Mouse (Mus musculus) MEL (cell line): Measurements from ENCODE around the gene Iscu.
A peak's percentile ranks its signal among the peaks of the same experiment; 100 is the strongest.

ENCODE experiments used
- CHD1 ChIP-seq: IDR thresholded peaks from 2 replicates; pipeline ENCODE4 v1.6.1; 2012; ENCODE audit warnings: low read depth, mild to moderate bottlenecking, inconsistent platforms, low read length, improper control_type of control experiment
- CHD2 ChIP-seq: IDR thresholded peaks from 2 replicates; pipeline ENCODE4 v1.6.1; 2011; ENCODE audit warnings: low read length, improper control_type of control experiment
- CTCF ChIP-seq, 3 experiments: IDR thresholded peaks in 2 of 3; conservative IDR thresholded peaks in 1 of 3; 2 replicates each; pipeline ENCODE4 v1.5.1; 2011 to 2012; ENCODE audit warnings: low read length in 3 of 3, low read depth in 2 of 3, mild to moderate bottlenecking in 2 of 3, improper control_type of control experiment in 1 of 3, inconsistent platforms in 1 of 3, mixed read lengths in 1 of 3, moderate library complexity in 1 of 3; ENCODE audit not compliant: control insufficient read depth in 1 of 3, insufficient read depth in 1 of 3, poor library complexity in 1 of 3, severe bottlenecking in 1 of 3
- HCFC1 ChIP-seq: IDR thresholded peaks from 2 replicates; pipeline ENCODE4 v1.6.1; 2012; ENCODE audit warnings: low read depth, mild to moderate bottlenecking, inconsistent platforms, low read length, improper control_type of control experiment, moderate library complexity
- MAFK ChIP-seq: IDR thresholded peaks from 2 replicates; pipeline ENCODE4 v1.6.1; 2011; ENCODE audit warnings: low read depth, mild to moderate bottlenecking, low read length, improper control_type of control experiment, borderline replicate concordance
- MXI1 ChIP-seq: IDR thresholded peaks from 2 replicates; pipeline ENCODE4 v1.6.1; 2011; ENCODE audit warnings: mild to moderate bottlenecking, low read depth, low read length, improper control_type of control experiment
- MYC ChIP-seq: IDR thresholded peaks from 2 replicates; pipeline ENCODE4 v1.6.1; 2011; ENCODE audit warnings: low read depth, mild to moderate bottlenecking, low read length, improper control_type of control experiment, moderate library complexity
- POLR2A ChIP-seq, 2 experiments: IDR thresholded peaks; 2 replicates each; pipeline ENCODE4 v1.6.1; 2011 to 2012; ENCODE audit warnings: low read length in 2 of 2, mild to moderate bottlenecking in 2 of 2, control low read depth in 1 of 2, improper control_type of control experiment in 1 of 2, low read depth in 1 of 2, moderate library complexity in 1 of 2; ENCODE audit not compliant: control insufficient read depth in 1 of 2, insufficient read depth in 1 of 2, poor library complexity in 1 of 2
- UBTF ChIP-seq: IDR thresholded peaks from 2 replicates; pipeline ENCODE4 v1.6.1; 2012; ENCODE audit warnings: low read depth, mild to moderate bottlenecking, inconsistent platforms, low read length, improper control_type of control experiment, moderate library complexity, borderline replicate concordance; ENCODE audit not compliant: insufficient read depth
- USF1 ChIP-seq: IDR thresholded peaks from 2 replicates; pipeline ENCODE4 v1.6.1; 2014; ENCODE audit warnings: low read depth, mild to moderate bottlenecking, inconsistent platforms, low read length, improper control_type of control experiment, moderate library complexity
- USF2 ChIP-seq, 2 experiments: IDR thresholded peaks; 2 replicates each; pipeline ENCODE4 v1.6.1; 2011 to 2012; ENCODE audit warnings: improper control_type of control experiment in 2 of 2, low read length in 2 of 2, borderline replicate concordance in 1 of 2, inconsistent platforms in 1 of 2, low read depth in 1 of 2, mild to moderate bottlenecking in 1 of 2; ENCODE audit not compliant: insufficient read depth in 1 of 2
- ZC3H11A ChIP-seq: IDR thresholded peaks from 2 replicates; pipeline ENCODE4 v1.6.1; 2012; ENCODE audit warnings: low read depth, mild to moderate bottlenecking, inconsistent platforms, low read length, improper control_type of control experiment
- ZNF384 ChIP-seq: IDR thresholded peaks from 2 replicates; pipeline ENCODE4 v1.6.1; 2012; ENCODE audit warnings: low read depth, mild to moderate bottlenecking, inconsistent platforms, low read length, improper control_type of control experiment

DNA sequence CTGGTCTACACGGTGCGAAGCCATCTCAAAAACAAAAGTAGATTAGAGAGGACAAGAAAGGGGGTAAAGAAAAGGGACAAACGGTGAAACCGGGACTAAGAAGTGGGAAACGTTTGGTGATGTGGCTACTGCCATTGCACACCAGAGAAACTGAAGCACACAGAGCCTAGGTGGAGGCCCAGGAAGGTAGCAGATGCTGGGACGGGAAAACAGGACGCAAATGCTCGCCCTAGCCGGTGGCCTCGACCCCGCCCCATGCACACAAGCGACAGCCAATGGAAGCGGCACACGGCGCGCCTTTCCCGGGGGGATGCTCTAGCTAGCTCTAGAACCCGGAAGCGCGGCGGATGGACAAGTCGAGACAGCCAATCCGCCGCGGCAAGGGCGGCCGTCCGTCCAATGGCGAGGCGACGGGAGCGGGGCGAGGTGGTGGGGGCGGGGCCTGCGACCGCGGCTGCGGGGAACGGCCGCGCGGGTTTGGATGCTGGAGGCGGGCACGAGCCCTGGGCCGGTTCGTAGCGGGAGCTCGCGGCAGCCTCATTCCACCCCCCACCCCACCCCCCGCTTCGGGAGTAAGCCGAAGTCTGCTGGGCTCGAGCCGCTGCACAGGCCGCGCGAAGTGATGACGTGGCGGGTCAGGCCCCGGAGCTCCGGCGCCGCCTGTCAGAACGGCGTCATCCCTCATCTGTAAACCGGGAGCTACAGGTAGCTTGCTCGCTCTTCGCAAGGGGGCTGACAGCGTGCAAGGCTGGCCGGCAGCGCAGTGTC lies 37.0 kb upstream of the Iscu start, which contains the start of gene Ficd:
- TF ChIP-seq CTCF (IDR thresholded peaks at IDR 0.05 in 2 of 3, conservative IDR thresholded peaks at IDR 0.05 in 1 of 3; ENCODE audit: control insufficient read depth in 1 of 3, insufficient read depth in 1 of 3, low read depth in 2 of 3, low read length in 3 of 3, poor library complexity in 1 of 3, severe bottlenecking in 1 of 3) (no peak), USF1 (no peak), CHD2 (no peak; the same call in 1 of the 2 replicates), CHD1 (no peak), POLR2A (IDR thresholded peaks at IDR 0.05; ENCODE audit: control insufficient read depth in 1 of 2, insufficient read depth in 1 of 2, low read depth in 1 of 2, low read length in 2 of 2, poor library complexity in 1 of 2) (peak; percentile 54 to 86; a peak in 3 of 4 replicates), ZC3H11A (no peak; the same call in 1 of the 2 replicates), ZNF384 (no peak), MYC (no peak), UBTF (no peak), MAFK (no peak), MXI1 (peak; percentile 46), HCFC1 (peak; percentile 78), USF2 (IDR thresholded peaks at IDR 0.05; ENCODE audit: borderline replicate concordance in 1 of 2, insufficient read depth in 1 of 2, low read depth in 1 of 2, low read length in 2 of 2) (no peak)
